Mouse (Mus musculus) kidney, embryonic 14.5 days (tissue): ENCODE measurements around the gene Spop. TPM values are rescaled to one million over a fixed set of nuclear protein-coding genes. Genes with fewer than 3 reads are reported as not detected.

Experiments used
- ATAC-seq: fragments of 200-750 bp; cut with Nextera tagmentation; 2 replicates; pipeline ENCODE4 v1.8.0; 2017; ENCODE audit warnings: moderate number of reproducible peaks, mild to moderate bottlenecking, moderate TSS enrichment, moderate library complexity; ENCODE audit not compliant: low FRiP score, low TSS enrichment
- H3K27ac ChIP-seq: fragments of 300-500 bp; sonication (generic); 2 replicates; pipeline ENCODE4 v1.5.1; 2014; ENCODE audit warnings: low read depth, mild to moderate bottlenecking, low read length, moderate library complexity, mixed read lengths
- H3K27me3 ChIP-seq: fragments of 300-500 bp; sonication (generic); 2 replicates; pipeline ENCODE4 v1.6.1; 2014; ENCODE audit warnings: mild to moderate bottlenecking, low read length; ENCODE audit not compliant: control insufficient read depth, insufficient read depth
- H3K36me3 ChIP-seq: fragments of 300-500 bp; sonication (generic); 2 replicates; pipeline ENCODE4 v1.6.1; 2014; ENCODE audit warnings: low read length, mixed read lengths; ENCODE audit not compliant: control insufficient read depth, insufficient read depth
- H3K4me1 ChIP-seq: fragments of 300-500 bp; sonication (generic); 2 replicates; pipeline ENCODE4 v1.6.1; 2014; ENCODE audit warnings: low read length, mixed read lengths; ENCODE audit not compliant: control insufficient read depth, insufficient read depth
- H3K4me2 ChIP-seq: fragments of 300-500 bp; sonication (generic); replicated peaks from 2 replicates; pipeline ENCODE4 v1.6.1; 2014; ENCODE audit warnings: low read depth, mild to moderate bottlenecking, low read length
- H3K4me3 ChIP-seq: fragments of 300-500 bp; sonication (generic); 2 replicates; pipeline ENCODE4 v1.5.1; 2014; ENCODE audit warnings: mild to moderate bottlenecking, low read length
- H3K9ac ChIP-seq: fragments of 300-500 bp; sonication (generic); 2 replicates; pipeline ENCODE4 v1.6.1; 2014; ENCODE audit warnings: low read depth, mild to moderate bottlenecking, low read length, moderate library complexity
- H3K9me3 ChIP-seq: fragments of 300-500 bp; sonication (generic); 2 replicates; pipeline ENCODE4 v1.6.1; 2016; ENCODE audit warnings: low read length; ENCODE audit not compliant: control insufficient read depth
- WGBS: fragments of 180-500 bp; shearing (Covaris S2); extraction: QIAGEN DNeasy Blood & Tissue Kit; methylation state at CpG from one replicate; pipeline ENCODE4 v1.1.7; 2014; 5-methylcytosine and 5-hydroxymethylcytosine counted together
- polyA plus RNA-seq: library from polyadenylated mRNA; unstranded; fragments of >200 nt; fragmentation: Nextera tagmentation; extraction: Ambion mirVana; gene quantifications from 2 replicates; pipeline ENCODE4 v1.2.1, GENCODE M21; 2014

Gene Spop
- polyA plus RNA-seq: 71.4 and 112 TPM in 2 replicates

DNA sequence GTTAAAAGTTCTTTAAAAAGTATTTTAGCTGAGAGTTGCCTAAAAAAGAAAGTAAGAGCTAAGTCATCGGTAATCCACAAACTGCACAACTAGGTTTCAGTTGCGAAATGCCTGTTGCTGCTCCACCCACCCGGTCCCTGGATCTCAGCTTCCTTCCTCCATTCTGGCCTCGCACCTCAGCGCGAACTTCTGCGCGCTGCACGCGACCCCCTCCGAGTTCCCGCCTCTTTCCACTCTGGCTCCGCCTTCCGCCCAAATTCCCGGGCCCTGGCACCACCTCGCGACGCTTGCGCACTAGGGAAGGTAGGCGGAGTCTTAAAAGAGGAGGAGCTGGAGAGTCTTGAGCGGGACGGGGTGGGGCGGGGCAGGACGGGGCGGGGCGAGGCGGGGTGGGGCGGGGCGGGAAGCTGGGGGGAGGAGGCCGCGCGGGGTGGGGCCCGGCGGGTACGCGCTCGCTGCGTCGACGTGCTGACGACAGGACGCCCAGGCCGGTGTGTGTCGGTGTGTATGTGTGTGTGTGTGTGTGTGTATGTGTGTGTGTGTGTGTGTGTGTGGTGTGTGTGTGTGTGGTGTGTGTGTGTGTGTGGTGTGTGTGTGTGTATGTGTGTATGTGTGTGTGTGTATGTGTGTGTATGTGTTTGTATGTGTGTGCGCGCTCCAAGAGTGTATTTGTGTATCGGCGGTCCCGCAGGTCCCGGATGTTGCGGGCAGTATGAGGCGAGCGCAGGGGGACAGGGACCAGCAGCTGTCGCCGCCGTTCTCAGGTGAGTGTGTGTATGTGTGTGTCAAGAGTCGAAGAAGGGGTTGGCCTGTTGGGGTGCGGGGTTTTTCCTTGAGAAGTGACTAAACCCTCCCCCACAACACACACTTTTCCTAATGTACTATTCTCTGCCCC, at the start of gene Spop:
Gene Spop (plus strand): TSS at position 440 of the 895 bp plus-strand sequence.
- Histone ChIP-seq H3K27ac (peak within 1 kb of the TSS; percentile 93), H3K36me3 (no peaks in the 10 kb centered on the region), H3K9ac (peak within 1 kb of the TSS; percentile 69), H3K4me1 (peaks cover 12% of the 10 kb centered on the region), H3K4me2 (peak within 1 kb of the TSS; percentile 76), H3K27me3 (no peaks in the 10 kb centered on the region), H3K4me3 (peak within 1 kb of the TSS; percentile 72), H3K9me3 (no peaks in the 10 kb centered on the region)
- WGBS: 3% methylated on average over 55 of the region's 58 CpGs
- ATAC-seq: peak; percentile 87

DNA sequence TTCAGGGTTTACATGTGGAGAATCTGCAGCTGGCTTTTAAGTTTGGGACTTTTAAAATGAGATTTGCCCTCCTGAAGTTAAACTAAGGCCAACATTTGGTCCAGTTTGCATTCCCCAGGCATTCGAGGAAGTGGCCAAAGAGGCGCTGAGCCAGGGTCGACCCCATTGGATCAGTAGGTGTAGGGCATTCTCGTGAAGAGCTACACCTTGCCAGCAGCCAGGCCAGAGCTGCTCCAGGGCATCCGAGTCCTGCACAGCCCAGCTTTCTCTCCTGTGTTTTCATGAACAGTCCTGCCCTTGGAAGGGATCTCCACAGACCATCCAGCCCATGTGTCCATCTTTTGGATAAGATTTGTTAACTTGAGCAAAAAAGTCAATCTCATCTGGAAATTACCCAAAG, 49.5 kb upstream of the Spop start:
- Histone ChIP-seq H3K9me3 (no peaks in the 10 kb centered on the region), H3K9ac (no peak overlapping the region), H3K4me1 (no peaks in the 10 kb centered on the region), H3K27me3 (no peaks in the 10 kb centered on the region), H3K4me3 (no peak overlapping the region), H3K27ac (no peak overlapping the region), H3K4me2 (no peak overlapping the region), H3K36me3 (no peaks in the 10 kb centered on the region)
- no peak for ATAC-seq
- WGBS: 85% methylated on average over 5 of the region's 5 CpGs

DNA sequence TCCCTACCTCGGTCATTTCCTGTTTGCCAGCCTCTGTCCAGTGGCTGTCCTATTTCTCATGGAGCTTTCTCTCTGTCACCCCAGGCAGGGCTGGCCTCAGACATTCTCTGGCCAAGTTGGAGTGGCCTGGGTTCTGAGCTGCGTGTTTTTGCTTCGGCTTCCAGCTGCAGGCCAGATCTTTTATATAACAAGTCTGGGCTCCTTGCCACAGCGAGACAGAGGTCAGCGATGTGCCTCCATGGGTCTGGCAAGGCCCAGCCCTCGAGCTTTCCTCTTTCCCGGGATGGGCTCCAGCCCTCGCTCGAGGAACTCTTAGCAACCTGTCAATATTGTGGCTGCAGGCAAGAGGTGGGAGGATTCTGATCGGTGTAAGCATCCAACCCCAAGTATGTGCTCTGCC, 48.3 kb upstream of the Spop start:
- ATAC-seq: no peak

DNA sequence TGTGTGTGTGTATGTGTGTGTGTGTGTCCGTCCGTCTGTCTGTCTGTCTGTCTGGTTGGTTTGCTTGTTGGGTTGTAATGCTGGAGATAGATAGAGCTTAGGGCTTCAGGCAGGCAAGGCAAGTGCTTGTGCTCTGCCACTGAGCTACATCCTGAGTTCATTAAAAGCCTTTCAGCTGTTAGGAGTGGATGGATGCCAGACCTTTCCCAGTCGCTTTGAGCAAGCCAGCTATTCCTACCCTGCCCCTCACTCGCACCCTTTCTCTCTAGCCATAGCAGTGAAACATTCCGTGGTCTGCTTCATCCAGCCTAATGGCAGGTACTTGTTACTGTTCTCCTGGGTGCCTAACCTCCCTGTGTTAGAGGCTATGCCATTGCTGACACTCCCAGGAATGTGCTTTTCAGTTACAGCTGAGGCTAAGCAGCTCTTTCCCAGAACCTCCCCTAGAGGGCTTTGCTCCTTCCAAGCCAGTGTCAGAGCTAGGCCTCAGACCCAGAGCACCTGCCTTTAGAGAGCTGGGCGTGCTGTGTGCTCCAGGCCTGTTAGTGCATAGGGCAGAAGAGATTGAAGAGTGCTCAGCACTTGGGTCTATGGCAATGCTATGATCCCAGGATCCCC, 47.5 kb upstream of the Spop start:
- Histone ChIP-seq H3K4me1 (no peaks in the 10 kb centered on the region), H3K27ac (no peak overlapping the region; the same call in 1 of the 2 replicates), H3K36me3 (0 out of 2 replicates have a peak, but pooled peaks cover 2% of the 10 kb centered on the region), H3K9ac (no peak overlapping the region), H3K27me3 (no peaks in the 10 kb centered on the region), H3K4me2 (no peak overlapping the region), H3K4me3 (no peak overlapping the region), H3K9me3 (no peaks in the 10 kb centered on the region)
- ATAC-seq: no peak
- WGBS: 80% methylated on average over 6 of the region's 6 CpGs

More for the DNA sequence above, 48.3 kb upstream of the Spop start:
- 68% methylated on average over 10 of the region's 10 CpGs for WGBS
- Histone ChIP-seq H3K4me3 (no peak overlapping the region), H3K27ac (peak overlapping the region; percentile 24; the same call in 1 of the 2 replicates), H3K27me3 (no peaks in the 10 kb centered on the region), H3K4me1 (no peaks in the 10 kb centered on the region), H3K9ac (no peak overlapping the region), H3K9me3 (no peaks in the 10 kb centered on the region), H3K36me3 (no peaks in the 10 kb centered on the region), H3K4me2 (no peak overlapping the region)

DNA sequence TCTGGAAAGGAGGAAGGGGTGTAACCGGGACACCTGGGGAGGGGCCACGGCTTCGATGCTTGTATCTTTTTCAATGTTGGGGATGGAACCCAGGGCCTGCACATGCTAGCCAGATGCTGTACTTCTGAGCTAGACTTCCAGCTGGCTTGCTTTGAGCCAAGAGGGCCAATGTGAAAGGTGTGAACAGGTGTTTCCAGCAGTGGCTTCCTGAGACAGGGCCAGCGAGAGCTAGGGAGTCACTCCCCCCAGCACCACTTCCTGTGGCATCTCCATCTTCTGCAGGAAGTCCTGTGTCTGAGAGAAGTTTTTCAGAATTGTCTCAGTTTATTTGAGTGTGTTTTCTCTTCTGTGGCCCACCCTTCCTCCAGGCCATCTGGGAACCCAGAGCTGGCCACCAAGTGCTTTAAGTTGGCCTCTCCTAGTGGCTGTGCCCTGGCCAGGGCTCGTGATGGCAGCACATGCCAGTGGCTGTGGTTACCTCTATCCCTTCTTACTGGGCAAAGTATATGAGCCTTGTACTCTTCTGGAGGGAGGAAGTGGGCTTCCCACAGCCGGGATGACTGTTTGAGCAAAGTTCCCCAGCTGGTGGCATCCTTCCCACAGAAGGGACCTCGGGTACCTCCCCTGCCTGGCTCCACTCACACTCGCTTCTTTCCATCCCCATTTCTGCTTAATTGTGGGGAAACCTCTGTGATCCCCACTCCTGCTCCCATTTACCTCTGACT, 46.7 kb upstream of the Spop start:
- no peak overlapping the region for H3K27ac ChIP-seq
- peaks cover 5% of the 10 kb centered on the region; the same call in 1 of the 2 replicates for H3K36me3 ChIP-seq
- H3K27me3 ChIP-seq: no peaks in the 10 kb centered on the region
- H3K4me3 ChIP-seq: no peak overlapping the region
- no peak overlapping the region for H3K9ac ChIP-seq
- no peak overlapping the region for H3K4me2 ChIP-seq
- 81% methylated on average over 8 of the region's 8 CpGs for WGBS
- H3K4me1 ChIP-seq: no peaks in the 10 kb centered on the region
- no peaks in the 10 kb centered on the region for H3K9me3 ChIP-seq
- ATAC-seq: no peak

DNA sequence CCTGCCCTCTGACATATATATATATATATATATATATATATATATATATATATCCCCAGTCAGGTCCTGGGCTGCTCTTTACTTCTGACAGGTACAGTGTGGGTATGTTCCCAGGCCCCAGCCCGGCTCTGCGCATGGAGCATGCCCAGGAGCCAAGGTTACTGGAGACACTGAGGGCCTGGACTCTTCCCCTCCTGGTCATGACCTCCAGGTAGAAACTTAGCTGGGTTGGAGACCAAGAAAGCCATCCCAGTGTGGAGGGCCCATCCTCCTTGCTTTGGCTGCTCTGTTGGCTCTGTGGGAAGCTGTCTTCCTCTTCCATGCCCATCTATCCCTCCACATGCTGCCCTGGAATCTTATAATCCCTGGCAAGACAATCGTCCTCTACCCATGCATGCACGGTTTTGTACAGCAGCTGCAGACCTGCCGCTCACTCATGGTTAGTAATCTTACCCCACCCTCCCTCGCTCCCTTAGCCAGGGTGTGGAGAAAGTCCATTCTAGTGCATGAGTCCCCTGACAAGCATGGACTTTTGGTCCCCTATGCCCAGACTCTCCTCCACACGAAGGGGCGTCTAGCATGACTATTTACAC, 45.6 kb upstream of the Spop start:
- no peak overlapping the region for H3K4me2 ChIP-seq
- 77% methylated on average over 8 of the region's 8 CpGs for WGBS
- no peak overlapping the region for H3K27ac ChIP-seq
- no peak overlapping the region for H3K4me3 ChIP-seq
- no peaks in the 10 kb centered on the region for H3K27me3 ChIP-seq
- H3K36me3 ChIP-seq: peaks cover 8% of the 10 kb centered on the region; the same call in 1 of the 2 replicates
- no peaks in the 10 kb centered on the region for H3K4me1 ChIP-seq
- no peaks in the 10 kb centered on the region for H3K9me3 ChIP-seq
- H3K9ac ChIP-seq: no peak overlapping the region
- ATAC-seq: no peak

DNA sequence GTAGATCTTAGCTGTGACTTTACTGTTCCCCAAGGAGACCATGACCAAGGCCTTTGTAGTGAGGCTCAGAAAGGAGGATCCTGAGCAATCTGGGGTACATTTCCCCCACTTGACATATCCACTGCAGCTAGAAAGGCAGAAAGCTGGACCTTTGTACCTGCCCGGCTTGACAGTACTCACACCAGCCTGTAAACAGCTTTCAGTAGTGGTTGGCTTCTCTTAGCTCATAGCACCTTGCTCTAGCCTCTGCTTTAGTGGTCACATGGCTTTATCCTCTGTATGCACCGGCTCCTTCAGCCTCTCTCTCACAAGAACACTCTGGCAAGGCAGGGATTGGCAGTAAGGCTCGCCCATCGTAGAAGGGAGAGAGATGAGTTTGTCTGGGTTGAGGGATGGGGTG, 45.0 kb upstream of the Spop start:
- Histone ChIP-seq H3K27me3 (no peaks in the 10 kb centered on the region), H3K4me3 (no peak overlapping the region), H3K9me3 (no peaks in the 10 kb centered on the region), H3K4me2 (no peak overlapping the region), H3K9ac (no peak overlapping the region), H3K27ac (no peak overlapping the region), H3K36me3 (peaks cover 9% of the 10 kb centered on the region; the same call in 1 of the 2 replicates), H3K4me1 (no peaks in the 10 kb centered on the region)
- 93% methylated on average over 4 of the region's 4 CpGs for WGBS
- no peak for ATAC-seq

DNA sequence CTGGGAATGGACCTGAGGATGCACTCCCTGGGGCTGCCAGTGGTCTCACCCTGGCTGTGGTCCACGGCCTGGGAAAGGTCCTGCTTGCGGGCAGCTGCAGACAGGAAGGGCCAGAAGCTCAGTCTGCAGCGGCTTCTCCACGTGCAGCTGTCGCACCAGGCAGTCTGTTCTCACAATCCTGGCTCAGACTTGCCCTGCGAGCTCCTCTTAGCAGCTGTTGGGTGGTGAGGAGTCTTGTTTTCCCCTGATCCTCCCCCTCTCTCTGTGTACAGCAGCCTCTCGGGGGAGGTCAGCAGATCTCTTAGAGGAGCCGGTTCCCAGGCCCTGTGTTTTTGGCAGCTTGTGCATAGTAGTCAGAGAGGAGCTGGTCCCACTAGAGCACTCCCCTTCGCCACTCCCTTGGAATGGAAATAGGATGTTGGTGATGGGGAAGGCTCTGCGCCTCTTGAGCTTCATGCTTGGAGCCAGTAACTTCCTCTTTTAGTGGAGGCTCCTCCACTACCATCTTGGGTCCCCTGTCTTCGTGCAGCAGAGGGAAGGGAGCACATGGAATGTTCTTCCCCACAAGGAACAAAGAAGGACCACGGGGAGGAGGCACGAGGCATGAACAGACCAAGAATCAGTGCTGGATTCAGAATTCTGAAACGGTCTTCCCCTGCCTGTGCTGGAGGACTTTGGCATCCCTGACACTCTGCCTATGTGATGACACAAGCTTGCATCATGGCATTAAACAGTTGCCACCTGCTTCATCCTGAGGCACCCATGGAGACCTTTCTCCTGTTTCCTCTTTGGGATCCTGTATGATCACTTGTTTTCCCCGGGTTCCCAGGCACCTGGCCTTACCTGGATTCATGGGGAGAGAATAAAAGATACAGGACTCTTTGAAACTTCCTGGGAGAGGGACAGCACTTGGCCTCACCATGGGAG, 43.7 kb upstream of the Spop start:
- WGBS: 61% methylated on average over 15 of the region's 15 CpGs
- Histone ChIP-seq H3K27ac (no peak overlapping the region), H3K27me3 (no peaks in the 10 kb centered on the region), H3K9ac (no peak overlapping the region), H3K9me3 (no peaks in the 10 kb centered on the region), H3K4me3 (no peak overlapping the region), H3K36me3 (peaks cover 18% of the 10 kb centered on the region; the same call in 1 of the 2 replicates), H3K4me1 (no peaks in the 10 kb centered on the region), H3K4me2 (no peak overlapping the region)
- peak; percentile 60; the same call in 1 of the 2 replicates for ATAC-seq
